Mouse (Mus musculus) ES-E14 (cell line): ENCODE data around the gene Slc24a2. TPM values are rescaled to one million over a fixed set of nuclear protein-coding genes. Genes with fewer than 3 reads are reported as not detected.

Source experiments
- DNase-seq: peaks from one replicate; pipeline ENCODE4 v3.0.0-alpha.2; 2013; ENCODE audit warnings: low read depth, low spot score
- H3K27ac ChIP-seq: 2 replicates; pipeline ENCODE4 v1.5.1; 2012; ENCODE audit warnings: low read depth, mild to moderate bottlenecking, low read length, moderate library complexity, mixed read lengths; ENCODE audit not compliant: poor library complexity, insufficient read depth, severe bottlenecking
- H3K36me3 ChIP-seq: 2 replicates; pipeline ENCODE4 v1.6.1; 2012; ENCODE audit warnings: mild to moderate bottlenecking, low read length, moderate library complexity, mixed read lengths; ENCODE audit not compliant: control insufficient read depth, poor library complexity, insufficient read depth, severe bottlenecking
- H3K4me1 ChIP-seq, 2 experiments: fragments of 150-350 bp in 1 of 2; sonication (generic) in 1 of 2; 2 replicates each; pipeline ENCODE4 v1.6.1; 2012; ENCODE audit warnings: low read length in 2 of 2, mild to moderate bottlenecking in 1 of 2, mixed read lengths in 1 of 2; ENCODE audit not compliant: control insufficient read depth in 2 of 2, insufficient read depth in 2 of 2, poor library complexity in 1 of 2
- H3K4me3 ChIP-seq, 2 experiments: fragments of 150-350 bp in 1 of 2; sonication (generic) in 1 of 2; 2 replicates each; pipeline ENCODE4 v1.5.1; 2012; ENCODE audit warnings: low read length in 2 of 2, low read depth in 1 of 2, mild to moderate bottlenecking in 1 of 2, mixed read lengths in 1 of 2; ENCODE audit not compliant: insufficient read depth in 1 of 2, poor library complexity in 1 of 2, severe bottlenecking in 1 of 2
- H3K9ac ChIP-seq: 2 replicates; pipeline ENCODE4 v1.6.1; 2012; ENCODE audit warnings: low read depth, mild to moderate bottlenecking, low read length, mixed read lengths; ENCODE audit not compliant: poor library complexity, insufficient read depth, severe bottlenecking
- H3K9me3 ChIP-seq: fragments of 150-350 bp; sonication (generic); 2 replicates; pipeline ENCODE4 v1.6.1; 2012; ENCODE audit warnings: low read depth, mild to moderate bottlenecking, low read length; ENCODE audit not compliant: control insufficient read depth, insufficient read depth
- CHD2 ChIP-seq: IDR thresholded peaks from 2 replicates; pipeline ENCODE4 v1.6.1; 2014; ENCODE audit warnings: mild to moderate bottlenecking, low read depth, low read length, inconsistent platforms
- HCFC1 ChIP-seq: IDR thresholded peaks from 2 replicates; pipeline ENCODE4 v1.6.1; 2012; ENCODE audit warnings: low read length, inconsistent platforms, borderline replicate concordance; ENCODE audit not compliant: insufficient read depth
- MAFK ChIP-seq: IDR thresholded peaks from 2 replicates; pipeline ENCODE4 v1.6.1; 2014; ENCODE audit warnings: mild to moderate bottlenecking, low read depth, low read length, inconsistent platforms; ENCODE audit not compliant: insufficient read depth
- ZC3H11A ChIP-seq: IDR thresholded peaks from 2 replicates; pipeline ENCODE4 v1.6.1; 2012; ENCODE audit warnings: low read depth, mild to moderate bottlenecking, inconsistent platforms, low read length, borderline replicate concordance
- ZNF384 ChIP-seq: IDR thresholded peaks from 2 replicates; pipeline ENCODE4 v1.6.1; 2012; ENCODE audit warnings: low read depth, low read length, inconsistent platforms
- in situ Hi-C, 2 experiments: fragments of 600-800 bp; cut with MboI; formaldehyde crosslinking; loops; one replicate each; pipeline ENCODE4 v1.15.1; 2025; ENCODE audit warnings: low sequenced_read_pairs in 2 of 2, inconsistent platforms in 1 of 2; ENCODE audit not compliant: unreplicated experiment in 2 of 2
- total RNA-seq: library from RNA; depleted of rRNA; stranded (reverse); fragments of 300-350 nt; gene quantifications from 2 replicates; pipeline ENCODE4 v1.2.3, GENCODE M21; 2012

Gene Slc24a2
- total RNA-seq, 1 experiment, result 0.13 TPM

DNA sequence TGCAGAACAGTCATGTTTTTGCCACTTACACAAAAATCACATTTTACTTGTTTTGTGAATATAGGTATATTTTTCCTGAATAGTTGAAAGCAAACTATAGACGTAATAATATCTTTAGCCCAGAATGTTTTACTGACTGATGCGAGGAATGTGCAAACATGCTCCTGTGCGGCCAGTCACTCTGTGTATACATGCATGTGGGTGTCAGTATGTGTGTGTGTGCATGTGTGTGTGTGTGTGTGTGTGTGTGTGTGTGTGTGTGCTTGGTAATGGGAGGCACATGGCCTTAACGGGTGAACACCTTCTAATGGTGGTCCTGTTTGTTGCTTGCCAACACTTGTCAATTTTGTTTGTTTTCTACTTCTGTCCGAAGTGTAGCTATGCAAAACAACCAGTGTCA lies 142.7 kb downstream of the Slc24a2 start:
- Histone ChIP-seq H3K9me3 (no peaks in the 10 kb centered on the region), H3K36me3 (no peaks in the 10 kb centered on the region), H3K4me3 (no peak overlapping the region), H3K9ac (no peak overlapping the region), H3K27ac (no peak overlapping the region), H3K4me1 (no peaks in the 10 kb centered on the region)
- TF ChIP-seq ZC3H11A (no peak), MAFK (no peak), ZNF384 (no peak), HCFC1 (no peak), CHD2 (no peak)
- in situ Hi-C loops, result no loop called here
- no peak for DNase-seq

DNA sequence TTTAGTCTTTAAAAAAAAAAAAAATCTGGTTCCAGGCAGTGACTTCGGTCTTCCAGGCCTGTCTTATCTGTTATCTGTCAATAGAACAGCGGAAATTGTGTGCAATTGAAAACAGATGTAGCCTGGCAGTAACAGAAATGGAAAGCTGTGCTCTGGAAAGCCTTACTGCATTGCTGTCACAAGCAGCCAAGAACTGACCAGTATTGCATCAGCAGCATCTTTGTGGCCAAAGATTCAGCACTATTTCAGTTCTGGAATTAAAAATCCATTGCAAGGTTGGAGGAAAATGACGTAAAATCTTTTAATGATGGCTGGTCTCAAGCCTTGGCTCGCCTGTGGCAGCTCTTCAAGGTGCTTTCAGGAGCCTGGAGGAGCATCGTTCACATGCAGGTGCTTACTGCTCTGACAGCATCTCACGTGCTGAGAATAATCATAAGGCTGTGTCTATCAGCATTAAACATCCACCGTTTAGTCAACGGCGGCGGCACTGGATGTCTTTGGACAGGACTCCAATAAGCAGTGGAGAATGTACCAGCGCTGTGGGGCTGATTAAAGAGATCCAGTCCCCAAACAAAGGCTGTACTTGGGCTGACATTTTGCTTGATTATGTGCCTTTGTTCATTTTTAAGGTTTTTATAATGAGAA lies 143.2 kb downstream of the Slc24a2 start:
- no peak overlapping the region for H3K27ac ChIP-seq
- TF ChIP-seq CHD2 (no peak), HCFC1 (no peak), ZNF384 (no peak), MAFK (no peak), ZC3H11A (no peak)
- H3K9me3 ChIP-seq, result no peaks in the 10 kb centered on the region
- in situ Hi-C loops, result no loop called here
- H3K36me3 ChIP-seq, result no peaks in the 10 kb centered on the region
- H3K9ac ChIP-seq, result no peak overlapping the region
- H3K4me1 ChIP-seq, result no peaks in the 10 kb centered on the region
- H3K4me3 ChIP-seq, result no peak overlapping the region
- DNase-seq, result no peak

GRCm38 (mm10) chr4:87081321-87081720 lies 149.0 kb downstream of the Slc24a2 start:
- in situ Hi-C loops, result no loop called here
- no peak for TF ChIP-seq CHD2
- TF ChIP-seq MAFK, result no peak
- TF ChIP-seq ZNF384, result no peak
- TF ChIP-seq ZC3H11A, result no peak
- no peak for TF ChIP-seq HCFC1

DNA sequence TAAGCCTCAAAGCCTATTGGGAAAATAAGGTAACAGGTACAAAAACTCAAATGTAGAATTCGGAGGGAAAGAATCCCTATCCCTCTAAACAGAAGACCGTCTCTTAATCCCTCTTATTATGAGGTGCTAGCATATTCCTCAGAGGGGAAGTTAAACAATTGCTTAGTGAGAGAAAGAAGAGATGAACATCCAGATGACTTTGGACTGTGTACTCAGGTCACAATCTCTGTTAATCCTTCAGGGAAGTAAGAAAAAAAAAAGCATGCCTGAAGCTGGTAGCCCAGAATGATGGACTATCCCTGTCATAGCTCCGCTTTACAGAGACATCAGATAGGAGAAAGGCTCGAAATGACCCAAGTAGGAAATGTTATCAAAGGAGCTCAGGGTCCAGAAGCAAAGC lies 151.0 kb downstream of the Slc24a2 start:
- H3K4me3 ChIP-seq, result no peak overlapping the region
- H3K9ac ChIP-seq, result no peak overlapping the region
- TF ChIP-seq CHD2 (no peak), HCFC1 (no peak), ZNF384 (no peak), ZC3H11A (no peak), MAFK (no peak)
- no peaks in the 10 kb centered on the region for H3K36me3 ChIP-seq
- no peak overlapping the region for H3K27ac ChIP-seq
- in situ Hi-C loops, result no loop called here
- no peaks in the 10 kb centered on the region for H3K4me1 ChIP-seq
- no peaks in the 10 kb centered on the region for H3K9me3 ChIP-seq
- no peak for DNase-seq

More at GRCm38 (mm10) chr4:87081321-87081720, 149.0 kb downstream of the Slc24a2 start:
- no peak overlapping the region for H3K4me3 ChIP-seq
- DNase-seq, result no peak
- H3K4me1 ChIP-seq, result no peaks in the 10 kb centered on the region
- no peak overlapping the region for H3K27ac ChIP-seq
- no peak overlapping the region for H3K9ac ChIP-seq
- H3K9me3 ChIP-seq, result no peaks in the 10 kb centered on the region
- H3K36me3 ChIP-seq, result no peaks in the 10 kb centered on the region

DNA sequence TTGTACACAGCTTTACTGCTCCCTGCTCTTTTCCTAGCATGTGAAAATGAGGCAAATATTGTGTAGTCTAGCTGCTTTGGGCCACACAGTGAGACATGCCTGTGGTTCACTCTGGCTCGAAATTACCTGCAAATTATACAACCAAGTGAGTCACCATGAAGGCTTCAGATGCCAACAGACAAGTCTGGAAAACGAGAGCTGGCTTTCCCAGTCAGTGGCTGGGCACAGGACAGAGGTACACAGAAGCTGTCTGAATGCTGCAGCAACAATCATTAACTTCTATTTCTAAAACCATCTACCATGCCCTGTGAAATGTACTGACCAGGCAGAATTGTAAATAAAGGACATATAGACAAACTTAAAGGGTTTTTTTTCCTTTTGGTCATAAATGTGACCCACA lies 151.6 kb downstream of the Slc24a2 start:
- no peak overlapping the region for H3K27ac ChIP-seq
- H3K9me3 ChIP-seq, result no peaks in the 10 kb centered on the region
- no peak for DNase-seq
- H3K9ac ChIP-seq, result no peak overlapping the region
- H3K36me3 ChIP-seq, result no peaks in the 10 kb centered on the region
- in situ Hi-C loops, result no loop called here
- TF ChIP-seq MAFK (no peak), CHD2 (no peak)
- H3K4me3 ChIP-seq, result no peak overlapping the region
- H3K4me1 ChIP-seq, result no peaks in the 10 kb centered on the region
